Mouse (Mus musculus): ENCODE measurements around the gene Nt5c. TPM values are rescaled to one million over a fixed set of nuclear protein-coding genes. Genes with fewer than 3 reads are reported as not detected.

Nt5c gene
- polyA plus RNA-seq, 1 experiment from 2014 or later, result 70.5 TPM

DNA sequence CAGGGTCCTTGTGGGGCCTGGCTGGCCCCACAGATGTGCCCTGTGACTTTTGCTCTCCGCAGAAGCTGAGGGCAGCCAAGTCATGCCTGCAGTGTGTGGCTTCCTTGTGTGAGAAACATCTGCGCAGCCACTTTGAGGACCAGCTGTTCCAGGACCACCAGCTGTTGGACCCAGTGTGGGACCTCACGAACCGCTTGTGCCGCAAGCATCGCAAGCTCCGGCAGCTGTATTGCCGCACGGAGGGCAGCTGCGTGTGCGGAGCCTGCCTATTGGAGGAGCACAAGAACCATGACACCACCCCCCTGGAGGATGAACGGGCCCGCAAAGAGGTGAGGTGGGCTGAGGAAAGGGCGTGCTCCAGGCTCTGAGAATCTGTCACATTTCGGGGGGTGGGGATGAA, 50.2 kb downstream of the Nt5c start:
- Histone ChIP-seq H3K27me3 (ENCODE audit: control insufficient read depth, insufficient read depth, low read length) (no peaks in the 10 kb centered on the region), H3K36me3 (ENCODE audit: control insufficient read depth, insufficient read depth, low read length) (no peaks in the 10 kb centered on the region), H3K27ac (ENCODE audit: low read depth, low read length) (no peak overlapping the region), H3K4me2 (no peak overlapping the region), H3K4me3 (ENCODE audit: low read depth, low read length) (no peak overlapping the region), H3K9me3 (replicated peaks; ENCODE audit: control insufficient read depth, low read length) (peaks cover 4% of the 10 kb centered on the region; the same call in 1 of the 2 replicates), H3K4me1 (ENCODE audit: control insufficient read depth, insufficient read depth, low read length) (peaks cover 3% of the 10 kb centered on the region), H3K9ac (ENCODE audit: low read depth, low read length) (no peak overlapping the region)
- ATAC-seq (replicated peaks; ENCODE audit: insufficient number of reproducible peaks, low FRiP score, low TSS enrichment), result no peak
- 47% methylated on average over 15 of the region's 15 CpGs for WGBS (ENCODE audit: insufficient replicate concordance)

Small RNAs within 50 kb of the gene (microRNA-seq; reads per million reads assigned to microRNA genes)
- gene Mir3968 (ENCODE audit: borderline number of aligned reads), result 0.88 reads per million, percentile 11 among the genes with 10 or more reads in this experiment

Other genes starting within 250 kb of the Nt5c start
- 0.13 TPM in 1 of 2 replicates, not detected in the other for gene Grin2c, start 224.6 kb downstream of the Nt5c start, polyA plus RNA-seq (2014; fragmentation: Nextera tagmentation; extraction: Ambion mirVana)
- 10.0 and 12.0 TPM in 2 replicates for gene Fdxr, start 214.8 kb downstream of the Nt5c start, polyA plus RNA-seq (2014; fragmentation: Nextera tagmentation; extraction: Ambion mirVana)
- 0.89 and 1.2 TPM in 2 replicates for gene Fads6, start 194.2 kb downstream of the Nt5c start, polyA plus RNA-seq (2014; fragmentation: Nextera tagmentation; extraction: Ambion mirVana)
- gene Otop2, start 184.7 kb downstream of the Nt5c start, polyA plus RNA-seq (2014; fragmentation: Nextera tagmentation; extraction: Ambion mirVana), result not detected in 2 replicates
- gene Ush1g, start 169.8 kb downstream of the Nt5c start, polyA plus RNA-seq (2014; fragmentation: Nextera tagmentation; extraction: Ambion mirVana), result 0.06 and 0.17 TPM in 2 replicates
- not detected in 2 replicates for gene Otop3, start 157.1 kb downstream of the Nt5c start, polyA plus RNA-seq (2014; fragmentation: Nextera tagmentation; extraction: Ambion mirVana)
- gene Hid1, start 124.1 kb downstream of the Nt5c start, polyA plus RNA-seq (2014; fragmentation: Nextera tagmentation; extraction: Ambion mirVana), result 6.2 and 7.8 TPM in 2 replicates
- 6.2 and 7.8 TPM in 2 replicates for gene Cdr2l, start 109.9 kb downstream of the Nt5c start, polyA plus RNA-seq (2014; fragmentation: Nextera tagmentation; extraction: Ambion mirVana)
- gene Mrpl58, start 88.1 kb downstream of the Nt5c start, polyA plus RNA-seq (2014; fragmentation: Nextera tagmentation; extraction: Ambion mirVana), result 163 and 177 TPM in 2 replicates
- 1,505 and 1,518 TPM in 2 replicates for gene Atp5h, start 71.9 kb downstream of the Nt5c start, polyA plus RNA-seq (2014; fragmentation: Nextera tagmentation; extraction: Ambion mirVana)
- 12.0 and 12.7 TPM in 2 replicates for gene Kctd2, start 71.7 kb downstream of the Nt5c start, polyA plus RNA-seq (2014; fragmentation: Nextera tagmentation; extraction: Ambion mirVana)
- gene Trim80, start 51.3 kb downstream of the Nt5c start, polyA plus RNA-seq (2014; fragmentation: Nextera tagmentation; extraction: Ambion mirVana), result 0.26 TPM in 1 of 2 replicates, not detected in the other
- gene Slc16a5, start 29.4 kb downstream of the Nt5c start, polyA plus RNA-seq (2014; fragmentation: Nextera tagmentation; extraction: Ambion mirVana), result not detected in 2 replicates
- 5.1 and 5.7 TPM in 2 replicates for gene Armc7, start 16.2 kb downstream of the Nt5c start, polyA plus RNA-seq (2014; fragmentation: Nextera tagmentation; extraction: Ambion mirVana)
- 434 and 457 TPM in 2 replicates for gene Jpt1, start 22.5 kb upstream of the Nt5c start, polyA plus RNA-seq (2014; fragmentation: Nextera tagmentation; extraction: Ambion mirVana)
- gene Sumo2, start 44.4 kb upstream of the Nt5c start, polyA plus RNA-seq (2014; fragmentation: Nextera tagmentation; extraction: Ambion mirVana), result 702 and 712 TPM in 2 replicates
- gene Nup85, start 72.6 kb upstream of the Nt5c start, polyA plus RNA-seq (2014; fragmentation: Nextera tagmentation; extraction: Ambion mirVana), result 131 and 133 TPM in 2 replicates
- 97.7 and 104 TPM in 2 replicates for gene Mrps7, start 112.1 kb upstream of the Nt5c start, polyA plus RNA-seq (2014; fragmentation: Nextera tagmentation; extraction: Ambion mirVana)
- gene Gga3, start 112.2 kb upstream of the Nt5c start, polyA plus RNA-seq (2014; fragmentation: Nextera tagmentation; extraction: Ambion mirVana), result 17.9 and 21.0 TPM in 2 replicates
- gene Mif4gd, start 121.1 kb upstream of the Nt5c start, polyA plus RNA-seq (2014; fragmentation: Nextera tagmentation; extraction: Ambion mirVana), result 22.7 TPM in 2 replicates
- 35.6 and 35.7 TPM in 2 replicates for gene Slc25a19, start 136.4 kb upstream of the Nt5c start, polyA plus RNA-seq (2014; fragmentation: Nextera tagmentation; extraction: Ambion mirVana)
- gene Grb2, start 216.7 kb upstream of the Nt5c start, polyA plus RNA-seq (2014; fragmentation: Nextera tagmentation; extraction: Ambion mirVana), result 42.7 and 56.3 TPM in 2 replicates

Measured in heart, embryonic 11.5 days (tissue).